Mouse (Mus musculus): ENCODE results near the gene Hey2.

The Hey2 gene

DNA sequence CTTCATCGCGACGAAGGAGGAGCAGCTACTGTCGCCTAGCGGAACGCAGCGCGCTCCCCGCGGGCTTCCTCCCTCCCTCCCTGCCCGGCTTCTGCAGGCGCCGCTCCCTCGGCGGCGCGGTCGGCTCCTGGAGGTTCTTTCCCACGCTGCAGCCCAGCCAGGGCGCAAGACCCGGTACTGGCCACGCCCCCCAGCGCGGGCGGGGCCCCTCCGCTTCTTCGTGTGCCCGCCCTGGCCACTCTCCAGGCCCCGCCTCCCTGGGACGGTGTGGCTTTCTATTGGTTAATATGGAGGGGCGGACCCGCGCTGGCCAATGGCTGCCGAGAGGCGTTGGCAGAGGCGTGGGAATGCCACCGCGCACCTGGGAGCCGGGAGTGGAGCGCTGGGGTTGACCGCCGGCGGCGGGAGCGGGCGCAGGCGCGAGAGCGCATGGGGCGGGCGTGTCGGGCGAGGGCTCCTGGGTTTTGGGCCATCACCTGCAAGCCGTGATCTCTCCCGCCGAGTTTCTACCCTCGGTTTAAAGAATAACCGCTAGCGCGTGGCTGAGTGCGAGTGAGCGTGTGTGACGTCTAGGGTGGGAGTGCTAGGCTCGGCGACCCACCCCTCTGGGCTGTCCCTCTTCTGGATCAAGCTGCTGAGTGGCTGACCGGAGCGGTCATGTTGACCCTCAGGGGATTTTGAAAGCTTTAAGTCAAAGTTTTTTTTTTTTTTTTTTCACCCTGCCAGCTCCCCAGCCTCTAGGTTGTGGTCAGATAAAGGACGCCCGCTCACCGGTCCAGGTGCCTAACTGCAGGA, at the start of gene Hey2:
Gene Hey2 (minus strand): TSS at position 159 of the 795 bp plus-strand sequence.
- peak; percentile 99 for DNase-seq

DNA sequence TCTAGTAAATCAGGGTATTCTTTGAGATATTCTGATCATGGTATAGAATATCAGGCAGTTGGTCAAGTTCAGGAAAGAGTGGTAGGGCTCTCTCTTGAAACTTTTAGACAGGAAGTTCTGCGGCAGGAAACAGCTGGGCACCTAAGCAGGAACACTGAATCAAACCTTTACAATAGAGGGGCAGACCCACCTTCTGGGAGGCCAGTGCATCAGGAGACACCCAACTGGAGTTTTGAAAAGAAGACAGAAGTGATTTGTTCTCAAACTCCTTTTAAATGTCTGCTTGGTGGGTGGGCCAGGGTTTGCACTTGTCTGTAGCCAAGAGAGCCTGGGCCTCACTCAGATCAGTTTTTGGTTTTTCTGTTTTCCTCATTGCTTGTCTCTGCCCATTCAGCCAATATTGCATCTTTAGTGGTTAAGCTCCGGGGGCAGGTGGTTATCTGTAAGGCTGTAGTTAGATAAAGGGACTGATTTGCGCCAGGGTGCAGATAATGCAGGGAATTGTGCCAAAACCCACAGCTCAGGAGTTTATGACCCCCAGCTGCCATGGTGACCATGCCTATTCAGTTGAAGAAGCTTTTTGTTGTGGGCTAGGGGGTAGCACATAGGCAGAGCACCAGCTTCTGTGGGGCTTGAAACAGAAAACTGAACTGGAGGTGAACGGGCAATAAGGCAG, 40.6 kb upstream of the Hey2 start:
- DNase-seq: peak in 1 of 2 experiments; percentile 3

DNA sequence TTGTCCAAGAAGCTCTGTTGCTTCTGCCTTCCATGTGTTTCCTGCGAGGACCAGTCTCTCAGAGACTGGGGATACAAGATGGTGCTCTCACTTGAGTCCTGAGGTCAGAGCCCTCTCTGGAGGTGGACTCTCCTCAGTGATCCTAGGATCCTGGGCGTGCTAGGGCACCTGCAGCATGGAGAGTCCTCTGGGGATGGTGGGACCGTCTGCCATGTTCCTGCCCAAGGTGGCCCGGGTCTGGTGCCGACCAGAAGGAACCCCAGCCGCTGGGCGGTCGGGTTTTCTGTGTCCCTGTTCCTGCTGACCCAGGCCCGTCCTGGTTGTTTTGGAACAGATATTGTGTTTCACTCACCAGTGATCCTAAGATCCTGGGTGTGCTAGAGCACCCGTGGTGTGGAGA, 38.5 kb upstream of the Hey2 start:
- no peak for DNase-seq

DNA sequence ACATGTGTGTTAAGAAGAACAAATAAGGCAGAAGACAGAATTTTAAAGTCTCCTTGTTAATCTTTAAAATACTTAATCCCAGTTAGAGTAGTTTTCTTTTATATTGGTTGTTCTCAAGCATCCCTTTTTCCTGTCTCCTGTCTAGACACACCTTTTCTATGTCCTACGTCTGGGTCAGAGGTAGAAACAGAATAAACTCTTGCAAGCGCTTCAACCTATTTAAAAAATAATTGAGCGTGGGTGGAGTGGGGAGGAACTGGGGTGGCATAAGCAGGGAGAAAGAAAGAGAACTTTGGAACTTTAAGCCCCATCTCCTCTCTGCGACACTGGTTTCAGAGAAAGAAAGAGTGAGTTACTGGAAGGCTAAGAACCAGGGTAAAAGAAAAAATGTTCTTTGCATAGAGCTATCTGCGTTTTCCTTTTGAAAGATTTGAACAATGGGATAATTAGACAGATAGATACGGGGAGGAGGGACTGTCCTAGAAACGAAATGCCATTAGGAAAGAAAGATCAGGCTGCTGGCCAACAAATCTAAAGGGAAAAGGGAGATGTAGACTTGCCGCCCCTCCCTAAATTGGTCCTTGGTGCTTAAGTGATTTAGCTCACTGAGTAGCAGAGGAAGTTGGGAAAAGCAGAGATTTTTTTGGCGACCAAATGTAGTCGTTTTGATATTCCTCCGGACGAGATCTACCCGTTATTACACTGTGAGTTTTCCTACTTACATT, 2.7 kb upstream of the Hey2 start:
- no peak for DNase-seq

DNA sequence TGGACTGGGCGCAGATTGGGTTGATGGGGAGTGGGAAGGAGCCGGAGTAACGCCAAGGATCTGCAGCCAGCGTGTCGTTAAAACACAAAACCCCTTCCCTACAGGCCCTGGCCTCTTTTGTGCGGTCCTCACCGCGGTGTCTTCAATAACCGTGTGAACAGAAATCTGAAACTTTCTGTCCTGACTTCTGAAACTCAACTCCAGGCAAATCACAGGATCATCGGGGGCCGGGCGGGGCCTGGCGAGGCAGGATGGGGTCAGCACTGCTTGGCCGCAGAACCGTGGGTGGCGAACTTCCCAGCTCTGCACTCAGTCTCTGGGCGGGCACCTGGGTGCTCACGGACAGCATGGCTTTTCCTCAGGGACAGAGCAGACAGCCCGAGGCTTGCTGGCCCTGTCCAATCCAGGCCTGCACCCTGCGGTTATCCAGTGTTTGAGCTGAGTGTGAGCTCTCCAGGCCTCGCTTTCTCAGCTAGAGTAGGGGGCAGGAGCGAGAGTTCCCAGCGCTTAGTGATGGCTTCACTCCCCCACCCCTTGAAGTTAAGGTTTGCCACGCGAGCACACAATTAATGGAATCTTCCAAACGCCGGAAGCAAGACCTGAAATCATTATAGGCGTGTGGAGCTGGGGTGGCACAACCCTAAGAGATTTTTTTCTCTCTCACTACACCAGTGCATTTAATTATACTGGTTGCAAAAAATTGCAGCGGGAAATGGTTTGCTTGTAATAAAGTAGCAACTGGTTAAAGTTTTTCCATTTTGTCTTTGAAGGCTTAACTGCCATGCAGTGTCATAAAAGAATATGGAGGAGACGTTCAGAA, 1.8 kb upstream of the Hey2 start:
- DNase-seq: peak; percentile 44 to 66

DNA sequence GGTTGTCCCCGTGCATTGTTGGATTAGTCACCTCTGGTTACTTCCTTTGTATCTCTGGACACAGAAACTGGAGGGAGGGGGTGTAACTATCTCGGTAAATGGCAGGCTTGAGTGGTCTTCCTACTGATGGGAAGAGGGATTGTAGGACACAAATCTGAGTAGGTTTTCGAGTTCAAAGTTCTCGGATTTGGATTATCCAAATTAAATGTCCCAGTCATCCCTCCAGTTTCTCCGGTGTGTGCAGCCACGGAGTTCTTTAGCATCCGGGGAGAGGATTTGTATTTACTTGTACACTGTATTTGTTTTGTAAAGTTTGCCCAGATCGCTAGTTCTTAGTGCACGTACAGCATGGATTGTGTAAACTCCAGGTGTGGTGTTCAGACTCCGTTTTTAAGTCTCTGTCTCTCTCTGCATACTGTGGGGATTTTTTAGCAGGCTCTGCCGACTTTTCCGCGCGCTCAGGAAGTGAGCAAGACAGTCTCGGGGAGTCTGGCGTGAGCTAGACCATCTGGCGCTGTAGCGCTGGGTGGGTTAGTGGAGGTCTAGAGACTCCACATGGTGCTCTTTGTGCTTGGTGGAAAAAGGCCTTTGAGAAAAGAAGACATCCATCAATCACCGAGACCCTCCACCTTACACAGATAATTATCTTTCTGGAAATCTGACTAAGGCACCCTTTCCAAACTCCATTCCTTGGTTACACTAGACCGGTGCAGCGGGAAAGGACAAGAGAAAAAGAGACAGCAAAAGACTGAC, 1.0 kb upstream of the Hey2 start:
- DNase-seq: peak; percentile 64 to 70

DNA sequence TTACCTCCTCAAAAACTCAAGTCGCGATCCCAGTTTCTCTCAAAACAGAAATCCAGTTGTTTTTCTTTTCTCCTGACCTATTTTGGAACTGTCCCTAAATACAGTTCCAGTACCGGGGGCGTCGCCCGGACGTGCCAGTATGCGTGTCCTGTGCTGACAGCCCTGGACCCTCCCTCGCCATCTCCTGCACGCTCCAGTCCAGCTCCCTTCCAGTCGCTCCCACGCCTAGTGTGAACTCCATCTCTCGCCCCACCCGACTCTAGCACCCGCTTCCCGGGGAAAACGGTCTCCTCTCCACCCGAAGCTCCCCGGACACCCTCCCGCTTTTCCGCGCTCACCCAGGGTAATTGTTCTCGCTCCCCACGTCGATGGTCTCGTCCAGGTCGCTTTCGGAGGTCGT, 373 bp downstream of the Hey2 start:
- no peak for DNase-seq

DNA sequence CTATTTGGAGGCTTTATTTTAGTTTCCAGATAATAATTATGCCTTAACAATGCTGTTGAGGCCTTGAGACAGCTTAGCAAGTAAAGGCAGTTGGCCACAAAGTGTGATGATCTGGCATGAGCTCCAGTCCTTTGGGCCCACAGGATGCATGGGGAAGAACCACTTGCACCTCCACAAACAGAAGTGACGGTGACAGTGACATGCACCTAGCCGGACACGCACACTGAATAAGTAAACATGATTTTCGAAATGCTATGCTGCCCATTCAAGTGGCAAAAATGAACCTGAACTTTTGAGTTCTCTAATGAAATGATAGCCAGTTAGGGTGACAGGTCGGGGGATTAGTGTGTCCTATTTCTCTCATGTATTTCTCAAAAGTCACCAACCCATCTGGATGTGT, 1.8 kb downstream of the Hey2 start:
- DNase-seq: no peak

DNA sequence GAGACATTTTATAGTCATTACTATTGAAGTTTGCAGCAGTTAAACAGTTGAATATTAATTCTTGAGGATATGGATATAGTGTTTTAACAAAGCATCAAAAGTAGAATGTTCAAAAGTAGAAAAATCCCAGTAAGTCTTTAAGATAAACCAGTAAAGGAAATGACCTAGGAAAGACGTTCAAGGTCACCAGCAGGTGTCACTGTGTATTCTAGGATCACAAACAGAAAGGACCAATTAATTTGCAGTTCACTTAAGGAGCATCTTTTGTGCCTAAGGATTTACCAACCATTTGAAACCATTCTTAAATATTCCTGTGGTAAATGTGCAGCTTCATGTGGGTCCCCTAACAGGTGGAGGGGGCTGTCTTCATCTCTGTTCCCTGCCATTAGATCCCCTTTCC, 4.4 kb downstream of the Hey2 start:
- peak; percentile 25 to 28 for DNase-seq

DNA sequence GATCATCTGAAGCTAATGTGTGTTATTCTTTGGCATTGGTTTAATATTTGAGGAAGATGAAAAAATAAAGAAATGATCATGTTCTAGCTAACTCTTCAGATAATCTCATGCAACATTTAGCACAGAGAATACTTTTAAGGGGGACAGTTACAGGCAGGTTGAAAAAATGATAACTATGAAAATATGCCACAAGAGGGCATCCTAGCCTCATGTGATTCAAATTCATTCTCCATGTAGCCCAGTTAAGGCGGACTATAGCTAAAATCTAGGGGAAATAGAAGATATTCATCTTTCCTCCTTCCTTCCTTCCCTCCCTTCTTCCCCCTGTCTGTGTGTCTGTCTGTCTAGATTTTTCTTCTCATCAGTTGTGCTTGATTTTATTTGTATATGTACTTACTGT, 17.6 kb downstream of the Hey2 start:
- no peak for DNase-seq

DNA sequence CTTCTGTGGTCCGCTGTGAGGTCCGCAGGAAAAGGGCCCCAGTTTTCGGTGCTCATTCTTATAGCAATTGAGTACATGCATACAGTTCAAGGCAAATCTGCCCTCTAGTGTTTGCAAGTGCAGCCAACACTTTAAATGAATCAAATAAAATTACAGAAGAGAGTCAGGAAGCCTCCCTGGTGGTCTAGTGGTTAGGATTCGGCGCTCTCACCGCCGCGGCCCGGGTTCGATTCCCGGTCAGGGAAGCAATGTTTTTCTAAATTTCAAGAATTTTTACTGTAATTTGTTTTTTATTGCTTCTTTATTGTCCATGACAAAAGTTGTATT, 31.7 kb downstream of the Hey2 start:
- DNase-seq: peak; percentile 76 to 79

DNA sequence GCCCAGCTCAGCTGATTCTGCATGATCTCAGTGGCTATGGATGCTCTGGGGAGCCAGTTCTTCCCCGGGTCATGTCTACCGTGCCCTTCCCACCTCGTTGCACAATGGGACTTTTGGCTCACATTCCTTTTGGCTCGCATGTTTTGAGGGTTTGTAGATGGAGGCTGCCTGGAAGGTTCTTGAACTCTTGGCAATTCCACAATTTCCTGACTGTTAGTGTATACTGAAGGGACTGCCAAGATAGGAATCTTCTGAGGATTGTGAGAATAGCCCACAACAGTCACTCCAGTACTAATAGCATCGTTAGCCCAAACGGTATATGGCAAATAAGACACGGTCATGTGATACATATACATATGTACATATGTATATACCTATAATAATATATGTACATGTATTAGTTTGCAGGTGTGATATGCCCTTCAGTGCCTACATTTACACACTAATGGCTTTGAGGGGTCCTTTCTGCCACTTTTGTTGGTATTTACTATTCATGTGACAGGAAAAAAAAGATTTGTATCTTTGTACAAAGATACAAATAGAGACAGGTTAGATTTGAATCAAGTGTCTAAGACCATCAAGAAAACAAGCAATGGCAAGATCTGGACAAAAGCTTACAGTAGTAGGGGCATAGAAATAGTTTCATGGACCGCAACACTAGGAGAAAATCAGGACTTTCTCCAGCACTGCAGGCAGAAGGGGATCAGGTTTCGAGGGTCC, 32.2 kb downstream of the Hey2 start:
- no peak for DNase-seq

DNA sequence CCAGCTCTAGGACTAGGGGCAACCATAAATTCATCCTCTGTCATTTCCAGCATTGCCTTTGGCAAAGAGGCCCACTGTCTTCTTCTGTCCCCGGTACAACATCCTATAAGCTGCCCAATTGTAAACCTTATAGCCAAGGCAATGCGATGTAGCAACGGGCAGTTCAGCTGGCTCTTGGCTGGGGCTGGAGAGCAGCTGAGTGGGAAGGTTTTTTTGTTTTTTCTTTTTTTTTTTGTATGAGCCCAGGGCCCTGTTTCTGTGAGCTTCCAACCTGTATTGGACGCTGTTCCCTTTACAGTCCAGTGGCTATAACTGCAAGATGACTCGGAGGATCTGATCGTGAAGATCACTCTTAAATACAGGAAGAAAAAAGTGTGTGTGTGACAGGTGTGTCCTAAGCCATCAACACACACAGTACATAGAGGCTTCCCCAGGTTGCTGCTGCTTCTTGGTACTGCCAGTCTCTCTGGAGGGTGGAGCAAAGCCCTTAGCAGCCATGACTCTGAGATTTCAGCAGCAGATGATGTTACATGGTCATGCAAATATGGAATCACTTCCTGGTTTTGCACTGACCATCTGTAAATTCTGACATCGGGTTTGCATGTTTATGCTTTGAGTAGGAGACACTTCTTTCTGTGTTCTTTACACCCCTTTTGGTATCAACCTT, 38.9 kb downstream of the Hey2 start:
- peak in 1 of 2 experiments; percentile 6 for DNase-seq

DNA sequence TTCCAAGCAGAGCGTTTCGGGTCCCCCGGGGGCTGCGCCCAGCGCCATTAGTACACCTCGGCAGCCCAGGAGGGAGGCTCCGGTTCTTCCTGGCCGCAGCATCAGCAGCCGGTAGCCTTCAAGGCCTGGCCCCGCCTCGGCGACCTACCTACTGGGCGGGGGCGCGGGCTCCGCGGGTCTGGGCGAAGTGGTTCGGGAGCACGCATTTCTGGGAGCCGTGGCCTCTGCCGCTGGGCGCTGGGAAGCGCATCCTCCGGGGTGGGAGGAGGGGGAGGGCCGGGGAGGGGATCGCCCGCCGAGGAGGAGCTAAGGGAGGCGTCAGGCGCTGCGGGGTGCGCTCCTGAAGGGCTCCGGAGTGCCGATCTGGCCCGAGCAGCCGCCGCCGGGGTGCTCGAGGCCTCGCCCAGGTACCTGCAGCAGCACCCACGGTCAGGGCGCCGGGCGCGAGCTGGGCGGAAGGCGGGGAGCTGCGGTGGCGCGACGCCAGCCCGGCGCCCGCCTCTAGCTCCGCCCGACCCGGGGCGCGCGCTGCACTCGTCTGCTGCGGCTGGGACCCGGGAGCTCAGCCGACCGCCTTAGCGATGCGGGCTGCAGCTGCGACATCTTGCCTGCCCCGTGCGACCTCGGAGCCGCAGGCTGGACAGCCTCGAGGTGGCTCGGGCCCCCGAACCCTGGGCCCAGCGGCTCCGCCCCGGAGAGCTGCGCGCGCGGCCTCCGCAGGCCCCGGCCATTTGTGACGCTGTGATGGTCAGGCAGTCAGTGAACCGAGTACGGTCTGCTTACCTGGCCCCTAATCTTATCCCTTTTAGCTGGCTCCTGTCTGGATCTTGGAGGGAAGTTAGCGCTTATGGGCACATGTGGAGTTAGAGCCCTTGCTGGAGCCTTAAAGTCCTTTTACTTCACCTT, 39.7 kb downstream of the Hey2 start, which contains the start of gene Ncoa7:
Gene Ncoa7 (minus strand): TSS at position 646 of the 906 bp plus-strand sequence.
- peak; percentile 84 to 92 for DNase-seq

DNA sequence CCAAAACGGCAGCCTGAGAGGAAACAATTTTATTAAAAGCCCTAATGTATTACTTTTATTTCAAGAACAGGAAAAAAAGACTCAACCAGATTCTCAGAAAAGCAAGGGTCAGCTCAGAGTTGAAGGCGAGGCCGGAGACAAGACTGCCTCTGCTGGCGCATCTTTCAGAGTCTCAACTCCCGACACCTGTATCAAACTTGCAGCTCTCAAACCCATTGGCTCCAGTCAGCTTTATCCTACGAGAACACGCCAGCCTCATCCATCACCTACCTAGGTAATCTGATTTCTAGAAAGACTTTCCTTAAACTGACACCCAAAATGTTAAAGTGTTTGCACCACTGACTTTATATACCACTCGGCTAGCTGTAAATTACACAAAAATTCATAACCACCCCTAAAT, 40.6 kb downstream of the Hey2 start:
- peak in 1 of 2 experiments; percentile 40 for DNase-seq

DNA sequence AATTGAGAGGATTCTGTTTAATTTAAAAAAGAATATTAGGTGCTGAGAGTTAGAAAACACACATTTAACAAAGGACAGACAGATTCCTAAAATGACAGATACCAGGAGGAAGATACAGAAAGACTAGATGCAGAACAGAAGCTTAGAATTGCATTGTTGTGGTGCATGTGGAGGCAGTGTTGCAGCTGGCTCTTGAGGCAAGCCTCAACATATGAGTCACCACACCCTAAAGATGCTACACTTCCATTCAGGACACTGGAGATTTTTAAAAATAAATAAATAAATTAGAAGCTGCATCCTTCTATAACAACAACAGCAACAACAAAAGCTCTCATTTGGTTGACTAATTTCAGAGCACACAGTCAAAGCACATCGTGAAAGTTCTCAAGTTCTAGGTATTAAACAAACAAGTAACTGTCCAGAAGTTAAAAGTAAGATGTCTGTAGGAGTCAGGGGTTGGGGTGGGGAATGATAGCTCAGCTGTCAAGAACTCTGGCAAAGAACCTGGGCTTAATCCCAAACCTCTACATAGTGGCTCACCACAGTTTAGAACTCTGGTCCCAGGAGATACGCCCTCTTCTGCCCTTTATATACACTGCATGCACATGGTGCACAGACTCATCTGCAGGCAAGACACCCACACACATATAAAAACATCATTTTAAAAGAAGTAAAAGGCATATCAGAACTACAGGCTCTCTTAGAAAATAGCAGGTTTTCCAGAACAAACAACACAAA, 42.7 kb downstream of the Hey2 start:
- no peak for DNase-seq

DNA sequence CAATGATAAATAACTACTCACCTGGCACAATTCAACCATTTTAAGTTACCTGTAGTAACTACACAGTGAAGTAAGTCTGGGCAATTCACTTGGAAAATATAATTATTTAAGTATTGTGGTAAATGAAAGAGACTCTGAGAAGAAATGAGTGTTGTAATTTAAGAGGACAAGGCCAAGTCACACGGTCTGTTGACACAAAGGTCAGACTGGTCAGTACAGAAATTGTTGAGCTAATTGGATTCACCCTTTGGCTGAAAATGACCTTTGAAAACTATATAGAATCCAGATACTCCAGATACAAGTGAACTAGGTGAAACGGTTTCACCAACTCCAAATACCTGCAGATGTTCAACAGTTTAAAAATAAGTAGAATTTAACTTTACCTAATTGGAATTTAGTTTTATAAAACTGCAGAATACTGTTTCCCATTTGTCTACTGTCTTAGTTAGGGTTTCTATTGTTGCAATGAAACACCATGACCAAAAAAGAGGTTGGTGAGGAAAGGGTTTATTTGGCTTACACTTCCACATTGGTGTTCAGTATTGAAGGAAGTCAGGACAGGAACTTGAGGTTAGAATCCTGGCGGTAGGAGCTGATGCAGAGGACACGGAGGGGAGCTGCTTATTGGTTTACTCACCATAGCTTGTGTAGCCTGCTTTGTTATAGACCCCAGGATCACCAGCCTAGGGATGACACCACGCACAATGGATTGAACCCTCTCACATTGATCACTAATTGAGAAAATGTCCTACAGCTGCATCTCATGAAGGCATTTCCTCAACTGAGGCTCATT, 45.9 kb downstream of the Hey2 start:
- DNase-seq: no peak

DNA sequence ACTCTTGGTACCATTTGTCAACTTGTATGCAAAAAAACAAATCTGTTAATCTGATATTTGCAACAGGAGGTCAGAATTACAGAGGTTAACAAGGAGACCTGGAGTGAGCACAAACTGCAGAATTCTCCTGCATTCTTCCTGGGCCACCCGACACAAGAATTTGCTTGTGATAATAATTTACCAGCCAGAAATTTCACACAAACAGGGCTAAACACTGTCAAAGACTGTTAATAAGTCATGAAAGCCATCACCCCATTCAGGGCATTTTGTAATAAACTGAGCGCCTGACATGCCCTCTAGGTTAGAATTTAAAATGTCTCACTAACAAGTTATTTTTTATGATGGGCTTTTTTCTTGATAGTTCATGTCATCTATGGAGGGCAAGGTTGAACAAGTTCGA, 51.6 kb downstream of the Hey2 start:
- no peak for DNase-seq
